Comparison of ENCODE assay signal across 7 mouse cellular contexts in the genomic region with DNA sequence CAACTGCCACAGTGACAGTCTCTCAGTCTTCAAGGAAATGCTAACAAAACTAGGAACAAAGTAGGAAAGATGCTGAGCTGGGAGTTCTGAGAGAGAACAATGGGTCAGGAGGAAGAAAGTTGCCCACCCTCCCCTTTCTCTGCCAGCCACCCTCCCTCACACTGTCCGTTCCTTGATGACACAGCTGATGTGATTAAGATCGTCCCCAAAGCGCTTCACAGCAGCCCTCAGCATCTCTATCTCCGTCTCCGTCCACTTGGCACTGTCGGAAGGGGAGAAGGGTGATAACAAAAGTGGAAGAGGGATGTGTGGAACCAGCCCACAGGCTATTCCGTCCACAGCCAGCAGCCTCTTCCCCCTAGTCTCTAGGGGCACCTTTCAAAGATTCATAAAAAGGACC. TPM values are rescaled to one million over a fixed set of nuclear protein-coding genes. Genes with fewer than 3 reads are reported as not detected.
DNase-seq lines count a peak whose midpoint lies in the region; ATAC-seq and TF ChIP-seq lines count a peak whose summit lies in the region.

No protein-coding gene starts in this region.

- H3K36me3 ChIP-seq in testis, adult 2 months (ENCODE audit: control insufficient read depth, insufficient read depth, low read length) = no peaks in the 10 kb centered on the region
- H3K36me3 ChIP-seq in forebrain, embryonic 13.5 days (ENCODE audit: poor library complexity, severe bottlenecking) = peaks cover 20% of the 10 kb centered on the region
- H3K36me3 ChIP-seq in limb, embryonic 13.5 days = peaks cover 17% of the 10 kb centered on the region
- peaks cover 6% of the 10 kb centered on the region; the same call in 1 of the 2 replicates for H3K36me3 ChIP-seq in small intestine, adult 2 months (ENCODE audit: control insufficient read depth, insufficient read depth, low read length)

- intact Hi-C loops in left cerebral cortex, postnatal 36 days (cut with DNase I) = no loop called here

- H3K27me3 ChIP-seq in testis, adult 2 months (ENCODE audit: control insufficient read depth, insufficient read depth, low read length) = no peaks in the 10 kb centered on the region
- H3K27me3 ChIP-seq in forebrain, embryonic 13.5 days = no peaks in the 10 kb centered on the region
- no peaks in the 10 kb centered on the region for H3K27me3 ChIP-seq in limb, embryonic 13.5 days
- H3K27me3 ChIP-seq in small intestine, adult 2 months (ENCODE audit: control insufficient read depth, insufficient read depth, low read length) = no peaks in the 10 kb centered on the region

- ATAC-seq in forebrain, embryonic 13.5 days = no peak
- ATAC-seq in limb, embryonic 13.5 days (ENCODE audit: low FRiP score, low read depth) = no peak

- no peak overlapping the region for H3K4me3 ChIP-seq in testis, adult 2 months (ENCODE audit: control insufficient read depth, low read depth, low read length)
- H3K4me3 ChIP-seq in forebrain, embryonic 13.5 days = peak overlapping the region; percentile 94
- peak overlapping the region; percentile 95 for H3K4me3 ChIP-seq in limb, embryonic 13.5 days
- 0 out of 2 replicates have a peak overlapping the region, but pooled peaks have one; percentile 6 for H3K4me3 ChIP-seq in small intestine, adult 2 months (ENCODE audit: low read depth, low read length)

- no peak for TF ChIP-seq POLR2A in testis, adult 2 months (IDR thresholded peaks at IDR 0.05; ENCODE audit: control insufficient read depth, low read depth, low read length)
- TF ChIP-seq POLR2A in small intestine, adult 2 months (IDR thresholded peaks at IDR 0.05; ENCODE audit: low read depth, low read length) = no peak

- H3K27ac ChIP-seq in testis, adult 2 months (ENCODE audit: control insufficient read depth, insufficient read depth, low read depth, low read length) = peak overlapping the region; percentile 5; the same call in 1 of the 2 replicates
- peak overlapping the region; percentile 89 for H3K27ac ChIP-seq in forebrain, embryonic 13.5 days
- peak overlapping the region; percentile 88; the same call in 1 of the 2 replicates for H3K27ac ChIP-seq in limb, embryonic 13.5 days
- H3K27ac ChIP-seq in small intestine, adult 2 months (ENCODE audit: insufficient read depth, low read depth, low read length) = no peak overlapping the region; the same call in 1 of the 2 replicates

- peak overlapping the region; percentile 80 for H3K9ac ChIP-seq in forebrain, embryonic 13.5 days
- H3K9ac ChIP-seq in limb, embryonic 13.5 days = peak overlapping the region; percentile 82

- no peaks in the 10 kb centered on the region for H3K9me3 ChIP-seq in forebrain, embryonic 13.5 days (replicated peaks)
- H3K9me3 ChIP-seq in limb, embryonic 13.5 days = no peaks in the 10 kb centered on the region

- peaks cover 23% of the 10 kb centered on the region for H3K4me1 ChIP-seq in testis, adult 2 months (ENCODE audit: control insufficient read depth, insufficient read depth, low read length)
- peaks cover 42% of the 10 kb centered on the region for H3K4me1 ChIP-seq in forebrain, embryonic 13.5 days
- peaks cover 54% of the 10 kb centered on the region for H3K4me1 ChIP-seq in limb, embryonic 13.5 days
- H3K4me1 ChIP-seq in small intestine, adult 2 months (ENCODE audit: control insufficient read depth, insufficient read depth, insufficient read length, low read length) = peaks cover 9% of the 10 kb centered on the region; the same call in 1 of the 2 replicates

- 35% methylated on average over 7 of the region's 7 CpGs for whole genome bisulfite sequencing in forebrain, embryonic 13.5 days
- WGBS in limb, embryonic 13.5 days = 56% methylated on average over 7 of the region's 7 CpGs
- 67% methylated on average over 7 of the region's 7 CpGs for WGBS in small intestine, adult 2 months

- no peak for TF ChIP-seq CTCF in testis, adult 2 months (IDR thresholded peaks at IDR 0.05; ENCODE audit: control insufficient read depth, insufficient read depth, insufficient replicate concordance, low read depth, low read length)
- TF ChIP-seq CTCF in small intestine, adult 2 months (IDR thresholded peaks at IDR 0.05; ENCODE audit: extremely low read depth, insufficient read length, insufficient replicate concordance, low read depth, low read length) = no peak

- H3K4me2 ChIP-seq in forebrain, embryonic 13.5 days = peak overlapping the region; percentile 99
- H3K4me2 ChIP-seq in limb, embryonic 13.5 days (replicated peaks) = peak overlapping the region; percentile 98

- no peak for DNase-seq in testis, postnatal 10 days (ENCODE audit: low spot score)
- no peak for DNase-seq in left cerebral cortex, postnatal 36 days (ENCODE audit: low spot score in 2 of 2)
- no peak for DNase-seq in adrenal gland, adult 8-10 months

RNA-seq across cellular contexts. Expression of a gene that starts 1.0 kb away (rescaled TPM):
- 26.6 and 27.7 TPM in 2 replicates for polyA plus RNA-seq in testis, adult 2 months (2012; rRNA removed)
- polyA plus RNA-seq in forebrain, embryonic 13.5 days (2015; fragmentation: Nextera tagmentation; extraction: Ambion mirVana) = 226 and 229 TPM in 2 replicates
- polyA plus RNA-seq in limb, embryonic 13.5 days (2015; fragmentation: Nextera tagmentation; extraction: Ambion mirVana) = 203 and 209 TPM in 2 replicates
- 25.2 and 45.3 TPM in 2 replicates for polyA plus RNA-seq in small intestine, adult 2 months (2012; rRNA removed)
- total RNA-seq in left cerebral cortex, postnatal 36 days (2021) = 10 to 100 TPM; 46.9 to 50.3 TPM
- 10 to 100 TPM; 38.2 to 52.6 (median 44.5) TPM for total RNA-seq in adrenal gland, adult 8-10 months (2022)

RNA-seq across cellular contexts. Expression of a gene that starts 2.9 kb away (rescaled TPM):
- 3.4 and 3.7 TPM in 2 replicates for polyA plus RNA-seq in testis, adult 2 months (2012; rRNA removed)
- polyA plus RNA-seq in forebrain, embryonic 13.5 days (2015; fragmentation: Nextera tagmentation; extraction: Ambion mirVana) = 10.7 and 12.1 TPM in 2 replicates
- polyA plus RNA-seq in limb, embryonic 13.5 days (2015; fragmentation: Nextera tagmentation; extraction: Ambion mirVana) = 11.6 and 12.1 TPM in 2 replicates
- 2.6 and 4.4 TPM in 2 replicates for polyA plus RNA-seq in small intestine, adult 2 months (2012; rRNA removed)
- 1 to 10 TPM; 5.3 to 6.4 TPM for total RNA-seq in left cerebral cortex, postnatal 36 days (2021)
- total RNA-seq in adrenal gland, adult 8-10 months (2022) = 1 to 10 TPM; 3.9 to 6.7 (median 5.3) TPM

RNA-seq across cellular contexts. Expression of a gene that starts 2.9 kb away (rescaled TPM):
- 112 and 119 TPM in 2 replicates for polyA plus RNA-seq in testis, adult 2 months (2012; rRNA removed)
- 227 and 236 TPM in 2 replicates for polyA plus RNA-seq in forebrain, embryonic 13.5 days (2015; fragmentation: Nextera tagmentation; extraction: Ambion mirVana)
- 152 and 162 TPM in 2 replicates for polyA plus RNA-seq in limb, embryonic 13.5 days (2015; fragmentation: Nextera tagmentation; extraction: Ambion mirVana)
- polyA plus RNA-seq in small intestine, adult 2 months (2012; rRNA removed) = 86.6 and 182 TPM in 2 replicates
- total RNA-seq in left cerebral cortex, postnatal 36 days (2021) = 100 to 1,000 TPM; 246 to 287 TPM
- total RNA-seq in adrenal gland, adult 8-10 months (2022) = 100 to 1,000 TPM; 152 to 326 (median 207) TPM

RNA-seq across cellular contexts. Expression of a gene that starts 7.1 kb away (rescaled TPM):
- 1.9 and 2.3 TPM in 2 replicates for polyA plus RNA-seq in testis, adult 2 months (2012; rRNA removed)
- 4.3 and 4.7 TPM in 2 replicates for polyA plus RNA-seq in forebrain, embryonic 13.5 days (2015; fragmentation: Nextera tagmentation; extraction: Ambion mirVana)
- 10.0 and 10.3 TPM in 2 replicates for polyA plus RNA-seq in limb, embryonic 13.5 days (2015; fragmentation: Nextera tagmentation; extraction: Ambion mirVana)
- 0.98 and 2.2 TPM in 2 replicates for polyA plus RNA-seq in small intestine, adult 2 months (2012; rRNA removed)
- 1 to 10 TPM; 1.7 to 1.8 TPM for total RNA-seq in left cerebral cortex, postnatal 36 days (2021)
- total RNA-seq in adrenal gland, adult 8-10 months (2022) = 10 to 100 TPM in 2 of 4 experiments, 1 to 10 TPM in 2; 6.4 to 25.1 (median 10.5) TPM

RNA-seq across cellular contexts. Expression of a gene that starts 15.9 kb away (rescaled TPM):
- polyA plus RNA-seq in testis, adult 2 months (2012; rRNA removed) = 2.2 and 3.3 TPM in 2 replicates
- 13.4 and 14.8 TPM in 2 replicates for polyA plus RNA-seq in forebrain, embryonic 13.5 days (2015; fragmentation: Nextera tagmentation; extraction: Ambion mirVana)
- 10.9 and 11.5 TPM in 2 replicates for polyA plus RNA-seq in limb, embryonic 13.5 days (2015; fragmentation: Nextera tagmentation; extraction: Ambion mirVana)
- 3.2 and 4.7 TPM in 2 replicates for polyA plus RNA-seq in small intestine, adult 2 months (2012; rRNA removed)
- total RNA-seq in left cerebral cortex, postnatal 36 days (2021) = 1 to 10 TPM; 7.2 to 8.1 TPM
- 1 to 10 TPM; 4.4 to 9.4 (median 6.6) TPM for total RNA-seq in adrenal gland, adult 8-10 months (2022)
